Mouse (Mus musculus): ENCODE measurements around the gene Wbp11. TPM values are rescaled to one million over a fixed set of nuclear protein-coding genes. Genes with fewer than 3 reads are reported as not detected.

The Wbp11 gene
- total and polyA plus RNA-seq, 3 experiments: 43.5 to 411 (median 294) TPM

DNA sequence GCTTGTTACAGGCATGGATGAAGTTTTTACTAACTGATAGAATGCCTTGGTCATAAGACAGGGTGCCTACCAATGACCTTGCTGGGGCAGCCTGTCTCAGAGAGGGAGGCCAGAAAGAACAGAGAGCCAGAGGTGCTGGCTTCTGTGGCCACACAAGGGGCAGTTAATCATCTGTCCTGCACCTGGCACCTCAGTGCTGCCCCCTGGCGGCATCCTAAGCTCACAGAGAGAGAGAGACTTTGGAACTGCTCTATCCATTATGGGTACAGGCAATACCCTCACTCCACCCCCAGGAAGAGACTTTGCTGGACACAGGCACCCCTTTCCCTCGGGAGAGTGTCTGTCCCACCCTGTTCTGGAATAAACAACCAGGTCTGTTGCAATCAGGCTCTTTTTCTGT, 19.8 kb upstream of the Wbp11 start:
- TF ChIP-seq CHD2 (IDR thresholded peaks at IDR 0.05; ENCODE audit: low read length) (no peak), CTCF (IDR thresholded peaks at IDR 0.05 in 2 of 3, conservative IDR thresholded peaks at IDR 0.05 in 1 of 3; ENCODE audit: control insufficient read depth in 1 of 3, insufficient read depth in 1 of 3, low read depth in 2 of 3, low read length in 3 of 3, poor library complexity in 1 of 3, severe bottlenecking in 1 of 3) (peak; percentile 26 to 47 (median 32); a peak in 5 of 6 replicates), EP300 (IDR thresholded peaks at IDR 0.05; ENCODE audit: low read depth in 1 of 2, low read length in 2 of 2) (no peak), ZKSCAN1 (IDR thresholded peaks at IDR 0.05; ENCODE audit: low read depth, low read length) (no peak), USF2 (IDR thresholded peaks at IDR 0.05; ENCODE audit: borderline replicate concordance in 1 of 2, insufficient read depth in 1 of 2, low read depth in 1 of 2, low read length in 2 of 2) (no peak), GATA1 (IDR thresholded peaks at IDR 0.05; ENCODE audit: low read depth, low read length) (no peak), MYB (IDR thresholded peaks at IDR 0.05; ENCODE audit: low read depth, low read length) (no peak), SMC3 (IDR thresholded peaks at IDR 0.05; ENCODE audit: low read depth, low read length) (peak; percentile 22; the same call in 1 of the 2 replicates), BHLHE40 (IDR thresholded peaks at IDR 0.05; ENCODE audit: borderline replicate concordance, low read depth, low read length) (no peak), UBTF (IDR thresholded peaks at IDR 0.05; ENCODE audit: borderline replicate concordance, insufficient read depth, low read depth, low read length) (no peak), USF1 (IDR thresholded peaks at IDR 0.05; ENCODE audit: low read depth, low read length) (no peak), TAL1 (IDR thresholded peaks at IDR 0.05; ENCODE audit: low read length) (no peak)
- H3K4me3 ChIP-seq (ENCODE audit: control insufficient read depth in 1 of 2, insufficient read depth in 1 of 2, low read depth in 2 of 2, low read length in 2 of 2): no peak overlapping the region
- DNase-seq (ENCODE audit: low read depth, low spot score): no peak
- H3K36me3 ChIP-seq (ENCODE audit: control insufficient read depth in 1 of 2, insufficient read depth in 2 of 2, low read length in 2 of 2): no peaks in the 10 kb centered on the region
- H3K79me2 ChIP-seq (ENCODE audit: control insufficient read depth, insufficient read depth, low read length, poor library complexity): no peaks in the 10 kb centered on the region
- H3K4me1 ChIP-seq (ENCODE audit: control insufficient read depth in 1 of 2, insufficient read depth in 2 of 2, low read length in 2 of 2): 0 out of 4 replicates have a peak, but pooled peaks cover 0 to 4% of the 10 kb centered on the region in 2 experiments
- H3K9ac ChIP-seq (ENCODE audit: control insufficient read depth, low read depth, low read length, poor library complexity, severe bottlenecking): no peak overlapping the region
- H3K9me3 ChIP-seq (replicated peaks; ENCODE audit: insufficient read depth, low read length): no peaks in the 10 kb centered on the region
- H3K27me3 ChIP-seq (ENCODE audit: control insufficient read depth in 1 of 2, insufficient read depth in 2 of 2, low read length in 2 of 2): peaks cover 0 to 1% of the 10 kb centered on the region in 2 experiments; a peak in 1 of 4 replicates
- no peak overlapping the region for H3K27ac ChIP-seq (ENCODE audit: control insufficient read depth, low read depth, low read length)

DNA sequence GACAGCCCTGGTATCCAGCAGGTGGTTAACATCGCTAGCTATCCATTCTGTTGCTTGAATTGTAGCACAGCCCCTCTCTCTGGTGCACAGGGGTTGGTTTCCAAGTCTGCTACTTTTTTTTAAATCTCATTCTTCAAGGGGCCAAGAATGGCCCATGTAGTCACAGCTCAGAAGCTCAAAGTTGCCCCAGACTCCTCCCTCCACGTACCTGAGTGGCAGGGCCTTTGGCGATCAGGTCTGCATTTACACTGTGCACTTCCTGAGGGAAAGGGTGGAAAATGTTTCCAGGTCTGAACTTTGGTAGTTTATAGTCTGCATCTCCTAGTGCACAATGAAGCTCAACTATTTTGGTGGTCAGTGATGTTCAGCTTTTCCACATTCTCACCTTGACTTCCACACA, 19.2 kb upstream of the Wbp11 start:
- 0 out of 4 replicates have a peak, but pooled peaks cover 0 to 4% of the 10 kb centered on the region in 2 experiments for H3K4me1 ChIP-seq (ENCODE audit: control insufficient read depth in 1 of 2, insufficient read depth in 2 of 2, low read length in 2 of 2)
- no peak overlapping the region for H3K27ac ChIP-seq (ENCODE audit: control insufficient read depth, low read depth, low read length)
- DNase-seq (ENCODE audit: low read depth, low spot score): no peak
- no peak for TF ChIP-seq HCFC1 (IDR thresholded peaks at IDR 0.05; ENCODE audit: low read depth, low read length)
- TF ChIP-seq EP300 (IDR thresholded peaks at IDR 0.05; ENCODE audit: low read depth in 1 of 2, low read length in 2 of 2): no peak
- no peak for TF ChIP-seq UBTF (IDR thresholded peaks at IDR 0.05; ENCODE audit: borderline replicate concordance, insufficient read depth, low read depth, low read length)
- no peak for TF ChIP-seq ZMIZ1 (IDR thresholded peaks at IDR 0.05; ENCODE audit: low read depth, low read length)
- no peaks in the 10 kb centered on the region for H3K79me2 ChIP-seq (ENCODE audit: control insufficient read depth, insufficient read depth, low read length, poor library complexity)
- H3K9me3 ChIP-seq (replicated peaks; ENCODE audit: insufficient read depth, low read length): no peaks in the 10 kb centered on the region
- H3K27me3 ChIP-seq (ENCODE audit: control insufficient read depth in 1 of 2, insufficient read depth in 2 of 2, low read length in 2 of 2): peaks cover 0 to 1% of the 10 kb centered on the region in 2 experiments; a peak in 1 of 4 replicates
- H3K4me3 ChIP-seq (ENCODE audit: control insufficient read depth in 1 of 2, insufficient read depth in 1 of 2, low read depth in 2 of 2, low read length in 2 of 2): no peak overlapping the region
- no peaks in the 10 kb centered on the region for H3K36me3 ChIP-seq (ENCODE audit: control insufficient read depth in 1 of 2, insufficient read depth in 2 of 2, low read length in 2 of 2)
- no peak overlapping the region for H3K9ac ChIP-seq (ENCODE audit: control insufficient read depth, low read depth, low read length, poor library complexity, severe bottlenecking)

All from MEL (cell line).